Mouse (Mus musculus) urinary bladder, postnatal 14 days (tissue): Measurements from ENCODE around the gene Fam163a.

ENCODE experiments used
- DNase-seq: peaks from one replicate; pipeline ENCODE4 v3.0.0; 2021; ENCODE audit warnings: low spot score

Gene Fam163a

DNA sequence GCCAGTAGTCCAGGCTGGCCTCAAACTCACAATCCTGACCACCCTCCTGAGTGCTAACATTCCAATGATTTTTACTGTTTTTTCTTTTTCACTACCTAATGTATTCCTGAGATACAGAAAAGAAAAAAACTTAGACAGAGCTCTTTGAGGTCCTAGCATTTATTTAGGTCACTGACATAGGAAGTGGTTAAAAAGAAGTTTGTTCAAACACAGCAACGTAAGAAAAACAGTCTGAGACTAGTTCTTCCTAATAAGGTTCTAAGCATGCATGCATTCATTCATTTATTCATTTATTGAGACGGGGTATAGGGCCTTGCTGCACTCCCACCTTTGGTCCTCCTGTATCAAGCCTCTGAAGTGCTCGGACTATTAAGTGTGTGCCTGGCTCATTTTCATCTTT lies 177.0 kb downstream of the Fam163a start:
- DNase-seq, result no peak
